Mouse (Mus musculus) stomach, embryonic 15.5 days (tissue): Measurements from ENCODE around the gene Nfkbia. TPM values are rescaled to one million over a fixed set of nuclear protein-coding genes. Genes with fewer than 3 reads are reported as not detected.

Experiments used
- ATAC-seq: fragments of 200-750 bp; cut with Nextera tagmentation; 2 replicates; pipeline ENCODE4 v1.8.0; 2017; ENCODE audit warnings: low read depth, moderate number of reproducible peaks, moderate TSS enrichment; ENCODE audit not compliant: insufficient read depth, low FRiP score
- H3K27ac ChIP-seq: fragments of 300-500 bp; sonication (generic); 2 replicates; pipeline ENCODE4 v1.5.1; 2015; ENCODE audit warnings: mild to moderate bottlenecking, inconsistent platforms
- H3K27me3 ChIP-seq: fragments of 300-500 bp; sonication (generic); replicated peaks from 2 replicates; pipeline ENCODE4 v1.6.1; 2015; ENCODE audit warnings: inconsistent platforms
- H3K36me3 ChIP-seq: fragments of 300-500 bp; sonication (generic); 2 replicates; pipeline ENCODE4 v1.6.1; 2015; ENCODE audit warnings: inconsistent platforms
- H3K4me1 ChIP-seq: fragments of 300-500 bp; sonication (generic); 2 replicates; pipeline ENCODE4 v1.6.1; 2015; ENCODE audit warnings: inconsistent platforms
- H3K4me2 ChIP-seq: fragments of 300-500 bp; sonication (generic); 2 replicates; pipeline ENCODE4 v1.6.1; 2015; ENCODE audit warnings: mild to moderate bottlenecking, inconsistent platforms
- H3K4me3 ChIP-seq: fragments of 300-500 bp; sonication (generic); replicated peaks from 2 replicates; pipeline ENCODE4 v1.5.1; 2015; ENCODE audit warnings: inconsistent platforms
- H3K9ac ChIP-seq: fragments of 300-500 bp; sonication (generic); 2 replicates; pipeline ENCODE4 v1.6.1; 2015; ENCODE audit warnings: inconsistent platforms
- H3K9me3 ChIP-seq: fragments of 300-500 bp; sonication (generic); 2 replicates; pipeline ENCODE4 v1.6.1; 2016; ENCODE audit warnings: inconsistent platforms
- WGBS: fragments of 180-500 bp; shearing (Covaris S2); methylation state at CpG from one replicate; pipeline ENCODE4 v1.1.7; 2015; 5-methylcytosine and 5-hydroxymethylcytosine counted together
- polyA plus RNA-seq: library from polyadenylated mRNA; unstranded; fragments of >200 nt; fragmentation: Nextera tagmentation; extraction: Ambion mirVana; gene quantifications from 2 replicates; pipeline ENCODE4 v1.2.1, GENCODE M21; 2015

The Nfkbia gene
- polyA plus RNA-seq, 1 experiment from 2014 or later: 81.8 TPM

DNA sequence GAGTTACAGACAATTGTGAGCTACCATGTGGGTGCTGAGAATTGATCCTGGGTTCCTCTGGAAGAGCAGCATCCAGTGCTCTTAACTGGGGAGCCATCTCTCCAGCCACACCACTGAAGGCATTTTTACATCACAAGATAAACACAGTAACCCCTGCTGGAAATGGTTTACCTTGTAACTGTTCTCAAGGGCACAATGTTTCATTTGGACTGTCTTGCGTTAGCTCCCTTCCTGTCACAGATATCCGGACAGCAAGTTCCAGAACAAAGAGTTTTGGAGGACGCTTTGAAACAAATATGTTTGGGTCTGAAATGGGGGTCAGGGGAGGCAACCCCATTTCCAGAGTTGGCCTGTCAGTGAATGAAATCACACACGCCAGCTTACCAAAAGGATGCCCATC, 46.9 kb downstream of the Nfkbia start:
- H3K4me3 ChIP-seq: no peak overlapping the region
- H3K27me3 ChIP-seq: no peaks in the 10 kb centered on the region
- H3K9ac ChIP-seq: no peak overlapping the region
- no peaks in the 10 kb centered on the region for H3K9me3 ChIP-seq
- H3K4me1 ChIP-seq: peaks cover 29% of the 10 kb centered on the region
- no peaks in the 10 kb centered on the region for H3K36me3 ChIP-seq
- no peak overlapping the region for H3K4me2 ChIP-seq
- WGBS: 72% methylated on average over 4 of the region's 4 CpGs
- no peak overlapping the region for H3K27ac ChIP-seq
- no peak for ATAC-seq

DNA sequence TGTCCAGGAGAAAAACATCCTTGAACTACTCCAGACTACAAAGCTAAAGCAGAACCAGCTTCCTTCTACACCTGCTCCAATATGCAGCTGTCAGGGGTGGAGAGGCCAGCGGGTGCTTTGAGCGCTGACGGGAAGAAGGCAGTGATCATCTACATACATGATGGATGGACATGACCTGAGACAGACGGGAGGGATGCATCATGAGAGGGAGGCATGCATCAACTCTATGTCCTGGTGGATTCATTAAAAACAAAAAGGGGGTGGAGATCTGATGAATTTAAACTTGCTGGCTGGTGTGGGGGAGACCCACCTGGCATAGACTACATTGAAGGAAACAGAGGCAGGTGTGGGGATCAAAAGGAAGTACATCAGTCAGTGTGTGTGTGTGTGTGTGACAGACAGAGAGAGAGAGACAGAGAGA, 48.4 kb downstream of the Nfkbia start:
- Histone ChIP-seq H3K27me3 (no peaks in the 10 kb centered on the region), H3K4me2 (no peak overlapping the region), H3K4me3 (no peak overlapping the region), H3K4me1 (peaks cover 23% of the 10 kb centered on the region), H3K36me3 (no peaks in the 10 kb centered on the region), H3K9ac (no peak overlapping the region), H3K27ac (no peak overlapping the region), H3K9me3 (no peaks in the 10 kb centered on the region)
- WGBS: 61% methylated on average over 4 of the region's 4 CpGs
- no peak for ATAC-seq

DNA sequence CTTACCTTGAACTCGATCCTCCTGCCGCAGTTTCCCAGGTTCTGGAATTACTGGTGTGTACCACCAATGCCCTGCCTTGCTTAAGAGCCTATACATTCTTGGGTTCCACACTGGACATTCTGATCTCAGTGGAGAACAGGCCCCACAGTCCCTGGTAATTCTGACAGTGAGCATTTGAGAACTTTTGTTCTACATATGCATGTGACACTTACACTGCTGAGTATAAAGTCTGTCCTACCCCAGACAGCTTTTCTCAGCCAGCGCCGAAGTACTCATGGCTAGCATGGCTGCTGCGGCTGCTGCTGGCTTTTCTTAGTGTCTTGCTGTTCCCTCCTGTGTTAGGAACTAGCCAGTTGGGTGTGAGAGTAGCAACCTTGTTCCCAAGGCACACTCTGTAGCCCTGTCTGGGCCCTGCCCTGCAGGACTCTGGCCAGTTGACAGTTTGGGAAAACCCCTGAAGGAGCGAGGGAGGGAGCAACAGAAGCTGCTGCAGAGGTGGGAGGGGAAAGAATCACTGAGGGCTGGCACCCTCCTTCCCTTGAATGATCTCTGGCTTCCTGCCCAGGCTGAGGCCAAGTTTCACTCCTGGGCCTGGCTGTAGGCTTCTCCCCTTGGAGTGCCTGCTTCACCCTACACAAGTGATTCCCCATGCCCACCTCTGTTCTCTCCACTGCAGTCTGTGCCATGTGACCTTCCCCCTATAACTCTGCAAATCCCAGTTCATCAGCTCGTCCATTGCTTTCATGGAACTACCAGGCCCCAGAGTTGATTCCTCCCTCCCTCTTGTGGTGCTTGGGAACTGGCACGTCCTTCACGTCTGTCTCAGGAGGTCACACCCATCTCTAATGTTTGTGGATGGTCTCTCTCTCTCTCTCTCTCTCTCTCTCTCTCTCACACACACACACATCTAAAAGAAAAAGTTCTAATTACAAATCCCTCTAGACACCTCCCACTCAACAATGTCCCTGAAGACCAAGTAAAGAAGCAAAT, 49.3 kb downstream of the Nfkbia start:
- Histone ChIP-seq H3K36me3 (no peaks in the 10 kb centered on the region), H3K27ac (peak overlapping the region; percentile 77), H3K27me3 (no peaks in the 10 kb centered on the region), H3K9ac (no peak overlapping the region), H3K4me2 (no peak overlapping the region), H3K9me3 (no peaks in the 10 kb centered on the region), H3K4me3 (no peak overlapping the region), H3K4me1 (peaks cover 32% of the 10 kb centered on the region)
- 53% methylated on average over 9 of the region's 9 CpGs for WGBS
- ATAC-seq: peak; percentile 69

DNA sequence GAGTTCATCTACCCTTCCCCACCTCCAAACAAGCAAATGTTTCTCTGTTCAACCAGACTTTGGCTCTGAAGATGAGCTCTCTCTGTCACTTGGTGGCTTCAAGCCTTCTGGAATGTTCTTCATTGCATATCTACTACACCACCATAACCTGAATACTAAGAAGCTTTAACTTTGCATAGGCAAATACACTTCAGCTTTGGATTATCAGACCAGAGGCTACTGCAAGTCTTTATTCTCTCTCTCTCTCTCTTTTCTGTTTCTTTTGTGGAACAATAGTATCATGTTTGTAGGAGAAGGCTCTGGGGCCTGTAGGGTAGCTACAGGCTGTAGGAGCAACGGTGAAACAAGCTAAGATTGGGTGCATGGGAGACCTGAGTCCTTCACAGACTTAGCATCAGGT, 50.2 kb downstream of the Nfkbia start:
- peaks cover 35% of the 10 kb centered on the region for H3K4me1 ChIP-seq
- peak overlapping the region; percentile 77; the same call in 1 of the 2 replicates for H3K27ac ChIP-seq
- ATAC-seq: no peak
- no peak overlapping the region for H3K4me2 ChIP-seq
- H3K9me3 ChIP-seq: no peaks in the 10 kb centered on the region
- H3K4me3 ChIP-seq: no peak overlapping the region
- H3K36me3 ChIP-seq: no peaks in the 10 kb centered on the region
- H3K9ac ChIP-seq: no peak overlapping the region
- H3K27me3 ChIP-seq: no peaks in the 10 kb centered on the region
- 83% methylated on average over 1 of the region's 1 CpGs for WGBS

DNA sequence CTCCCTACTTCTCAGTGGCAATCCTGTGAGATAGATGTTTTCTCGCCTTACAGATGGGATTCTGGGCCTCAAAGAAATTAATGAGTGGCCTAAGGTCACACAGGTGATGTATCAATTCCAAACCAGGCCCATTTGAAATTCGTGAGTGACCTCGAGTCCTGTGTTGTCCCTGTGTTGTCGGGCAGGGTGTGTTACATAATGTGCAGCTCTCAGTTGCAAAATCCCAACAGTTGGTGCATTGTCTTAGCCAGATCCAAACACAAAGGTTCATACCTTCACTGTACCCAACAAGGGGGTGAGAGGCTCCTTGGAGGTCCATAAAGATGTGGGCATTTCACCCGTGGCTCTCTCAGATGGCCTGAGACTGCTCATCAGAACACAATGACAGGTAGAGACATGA, 52.0 kb downstream of the Nfkbia start:
- 83% methylated on average over 5 of the region's 5 CpGs for WGBS
- Histone ChIP-seq H3K4me2 (no peak overlapping the region), H3K4me3 (no peak overlapping the region), H3K27me3 (no peaks in the 10 kb centered on the region), H3K27ac (no peak overlapping the region), H3K36me3 (no peaks in the 10 kb centered on the region), H3K4me1 (peaks cover 36% of the 10 kb centered on the region), H3K9ac (no peak overlapping the region), H3K9me3 (no peaks in the 10 kb centered on the region)
- ATAC-seq: no peak

Other genes starting within 250 kb of the Nfkbia start
- gene 1110008L16Rik, start 193.1 kb downstream of the Nfkbia start, polyA plus RNA-seq: 22.2 and 23.1 TPM in 2 replicates
- 9.5 and 11.6 TPM in 2 replicates for gene Ppp2r3c, start 189.6 kb downstream of the Nfkbia start, polyA plus RNA-seq
- 392 and 406 TPM in 2 replicates for gene Psma6, start 108.4 kb downstream of the Nfkbia start, polyA plus RNA-seq
- gene Aldoart2, start 72.6 kb upstream of the Nfkbia start, polyA plus RNA-seq: 0.42 TPM in 1 of 2 replicates, not detected in the other
- 0.14 and 0.40 TPM in 2 replicates for gene Insm2, start 106.8 kb upstream of the Nfkbia start, polyA plus RNA-seq